Mouse (Mus musculus) CD4-positive naive resting alpha-beta T cell, adult 57 days (primary cell): ENCODE results near the gene Llgl1. TPM values are rescaled to one million over a fixed set of nuclear protein-coding genes. Genes with fewer than 3 reads are reported as not detected.

Experiments
- total RNA-seq: library from RNA; stranded (reverse); gene quantifications from one replicate; pipeline ENCODE4 v1.2.4, GENCODE M21; 2023

Llgl1 gene
- total RNA-seq: 37.2 TPM

GRCm38 (mm10) chr11:60699524-60700075 lies at the start of gene Llgl1:
TSS of gene Llgl1 (plus strand) at chr11:60699723.

GRCm38 (mm10) chr11:60726601-60727391 lies 27.3 kb downstream of the Llgl1 start, which contains the start of gene Flii:
TSS of gene Flii (minus strand) at chr11:60727263.

GRCm38 (mm10) chr11:60728260-60728761 lies 28.8 kb downstream of the Llgl1 start, which contains the start of gene Mief2:
TSS of gene Mief2 (plus strand) at chr11:60728398.

Other genes with a start within 250 kb of the Llgl1 start
- 54.2 TPM for gene Drg2, start 245.1 kb upstream of the Llgl1 start, total RNA-seq
- gene Myo15, start 230.4 kb upstream of the Llgl1 start, total RNA-seq: 0.62 TPM
- gene Alkbh5, start 163.3 kb upstream of the Llgl1 start, total RNA-seq: 65.1 TPM
- gene Flii, start 27.5 kb downstream of the Llgl1 start, total RNA-seq: 166 TPM
- 14.3 TPM for gene Mief2, start 28.7 kb downstream of the Llgl1 start, total RNA-seq
- gene Top3a, start 77.6 kb downstream of the Llgl1 start, total RNA-seq: 26.5 TPM
- gene Smcr8, start 77.8 kb downstream of the Llgl1 start, total RNA-seq: 80.1 TPM
- 13.4 TPM for gene Shmt1, start 112.0 kb downstream of the Llgl1 start, total RNA-seq
- 15.2 TPM for gene Dhrs7b, start 130.9 kb downstream of the Llgl1 start, total RNA-seq
- gene Tmem11, start 179.5 kb downstream of the Llgl1 start, total RNA-seq: 21.7 TPM
- gene Natd1, start 215.0 kb downstream of the Llgl1 start, total RNA-seq: 8.1 TPM
- 28.3 TPM for gene Map2k3, start 232.3 kb downstream of the Llgl1 start, total RNA-seq